ENCODE assay signal across 15 mouse cellular contexts in genomic region chr14:60686733-60687132, GRCm38 (mm10). TPM values are rescaled to one million over a fixed set of nuclear protein-coding genes. Genes with fewer than 3 reads are reported as not detected.
A peak's percentile ranks its signal among the peaks of the same experiment; 100 is the strongest.
DNase-seq lines count a peak whose midpoint lies in the region; ATAC-seq and TF ChIP-seq lines count a peak whose summit lies in the region.
"Had no signal": no experiment of that assay in that cellular context is flagged by ENCODE, and none has a peak within 500 bp of the region (broad histone marks: within the 10 kb centered on the region; RNA-seq: fewer than 3 reads in every experiment).

No protein-coding gene starts in this region.

- H3ac ChIP-seq in myocyte (ENCODE audit: control insufficient read depth, insufficient read length): no peak overlapping the region

- no peak for ATAC-seq in forebrain, postnatal 0 days
- no peak for ATAC-seq in monocyte, adult 5-6 weeks (replicated peaks; ENCODE audit: insufficient number of reproducible peaks, low FRiP score, low TSS enrichment, poor library complexity, severe bottlenecking)
- ATAC-seq: CD4-positive, CD25-positive, alpha-beta regulatory T cell, adult 4 months had no signal

- WGBS in forebrain, embryonic 10.5 days: 89% methylated on average over 11 of the region's 11 CpGs
- WGBS in forebrain, postnatal 0 days: 43% methylated on average over 11 of the region's 11 CpGs

- H3K4me3 ChIP-seq in left cerebral cortex, adult 2 months: 0 out of 2 replicates have a peak overlapping the region, but pooled peaks have one; percentile 9
- H3K4me3 ChIP-seq in forebrain, embryonic 10.5 days: no peak overlapping the region
- no peak overlapping the region for H3K4me3 ChIP-seq in forebrain, postnatal 0 days (ENCODE audit: low read depth, low read length)
- no peak overlapping the region for H3K4me3 ChIP-seq in myocyte

- H3K9me3 ChIP-seq in forebrain, embryonic 10.5 days: no peaks in the 10 kb centered on the region
- H3K9me3 ChIP-seq in forebrain, postnatal 0 days (ENCODE audit: low read length): no peaks in the 10 kb centered on the region

- no peak for TF ChIP-seq POLR2A in myocyte (IDR thresholded peaks at IDR 0.05; ENCODE audit: insufficient read length, low read depth)

- H3K27ac ChIP-seq in left cerebral cortex, adult 2 months: no peak overlapping the region
- H3K27ac ChIP-seq in forebrain, embryonic 10.5 days: peak overlapping the region; percentile 27
- 0 out of 2 replicates have a peak overlapping the region, but pooled peaks have one; percentile 9 for H3K27ac ChIP-seq in forebrain, postnatal 0 days (ENCODE audit: low read depth, low read length)
- H3K27ac ChIP-seq: liver, embryonic 14.5 days had no signal

- no peak for TF ChIP-seq CTCF in left cerebral cortex, adult 2 months (IDR thresholded peaks at IDR 0.05)
- TF ChIP-seq CTCF in forebrain, postnatal 0 days (IDR thresholded peaks at IDR 0.05; ENCODE audit: low read depth): no peak

- H3K27me3 ChIP-seq in forebrain, embryonic 10.5 days (ENCODE audit: poor library complexity, severe bottlenecking): no peaks in the 10 kb centered on the region
- H3K27me3 ChIP-seq in forebrain, postnatal 0 days (ENCODE audit: insufficient read depth, low read length): no peaks in the 10 kb centered on the region
- H3K27me3 ChIP-seq in myocyte (ENCODE audit: control insufficient read depth, insufficient read depth, insufficient read length): peaks cover 38% of the 10 kb centered on the region

- H3K4me2 ChIP-seq in forebrain, postnatal 0 days (ENCODE audit: low read depth): peak overlapping the region; percentile 27; the same call in 1 of the 2 replicates
- H3K4me2 ChIP-seq in myocyte (ENCODE audit: low read depth): peak overlapping the region; percentile 60

- peaks cover 79% of the 10 kb centered on the region for H3K4me1 ChIP-seq in forebrain, embryonic 10.5 days
- H3K4me1 ChIP-seq in forebrain, postnatal 0 days (ENCODE audit: insufficient read depth): 0 out of 2 replicates have a peak, but pooled peaks cover 7% of the 10 kb centered on the region

- no peak for DNase-seq in left cerebral cortex, adult 2 months (ENCODE audit: extremely low spot score in 1 of 2, low spot score in 2 of 2)
- DNase-seq in left cerebral cortex, postnatal 25 days (ENCODE audit: low spot score in 2 of 2): no peak
- DNase-seq in forebrain, embryonic 10.5 days (ENCODE audit: extremely low spot score, low spot score): no peak
- no peak for DNase-seq in forebrain, postnatal 0 days
- no peak for DNase-seq in layer of hippocampus, postnatal 25 days (ENCODE audit: extremely low spot score in 1 of 2, low spot score in 1 of 2)
- DNase-seq: cerebellum, adult 8-10 months; heart, adult 11 months; kidney, adult 8-10 months; left cerebral cortex, postnatal 4 days; right cerebral cortex, adult 18-20 months; thymus, postnatal 36 days had no signal

- intact Hi-C loops in left cerebral cortex, adult 2 months (cut with DNase I): loop anchor here (5.0 kb wide), 1 partner anchor 54 kb away; the partner anchor contains the start of gene Spata13
- intact Hi-C loops in left cerebral cortex, postnatal 25 days (cut with DNase I): loop anchor here (5.0 kb wide), 1 partner anchor 44 kb away; no protein-coding TSS in a partner anchor

- no peaks in the 10 kb centered on the region for H3K79me2 ChIP-seq in myocyte (ENCODE audit: control insufficient read depth, insufficient read depth)

- H3K9ac ChIP-seq in forebrain, postnatal 0 days: peak overlapping the region; percentile 14; the same call in 1 of the 2 replicates
- H3K9ac ChIP-seq: liver, embryonic 14.5 days had no signal

- H3K36me3 ChIP-seq in forebrain, embryonic 10.5 days (replicated peaks): peaks cover 44% of the 10 kb centered on the region
- no peaks in the 10 kb centered on the region for H3K36me3 ChIP-seq in forebrain, postnatal 0 days (ENCODE audit: insufficient read depth)
- H3K36me3 ChIP-seq in myocyte (ENCODE audit: control insufficient read depth, insufficient read depth): no peaks in the 10 kb centered on the region

TF ChIP-seq in myocyte, 11 proteins besides CTCF, POLR2A, EP300 and RAD21:
- no peak for TF ChIP-seq TCF12 (IDR thresholded peaks at IDR 0.05; ENCODE audit: insufficient read depth, poor library complexity, severe bottlenecking)
- TF ChIP-seq MYOD1 (IDR thresholded peaks at IDR 0.05; ENCODE audit: control insufficient read depth in 1 of 3, insufficient read length in 2 of 3, low read depth in 2 of 3): no peak
- TF ChIP-seq CEBPB (IDR thresholded peaks at IDR 0.05; ENCODE audit: insufficient read depth, poor library complexity, severe bottlenecking): no peak
- no peak for TF ChIP-seq POLR2AphosphoS2 (IDR thresholded peaks at IDR 0.05; ENCODE audit: insufficient read length, low read depth)
- no peak for TF ChIP-seq SRF (IDR thresholded peaks at IDR 0.05; ENCODE audit: control insufficient read depth, insufficient read length, low read depth)
- TF ChIP-seq MAX (IDR thresholded peaks at IDR 0.05; ENCODE audit: low read depth): no peak
- no peak for TF ChIP-seq USF1 (IDR thresholded peaks at IDR 0.05; ENCODE audit: low read depth)
- no peak for TF ChIP-seq E2F4 (IDR thresholded peaks at IDR 0.05; ENCODE audit: insufficient read depth)
- TF ChIP-seq MYOG (IDR thresholded peaks at IDR 0.05; ENCODE audit: control insufficient read depth in 1 of 3, insufficient read depth in 1 of 3, insufficient read length in 2 of 3, low read depth in 2 of 3): no peak
- TF ChIP-seq TCF3 (IDR thresholded peaks at IDR 0.05; ENCODE audit: insufficient read length, low read depth): no peak

RNA-seq across cellular contexts. Expression of gene Spata13, which starts 52.9 kb away (rescaled TPM):
- total RNA-seq in left cerebral cortex, adult 2 months (2021): 10 to 100 TPM; 15.4 to 23.7 TPM
- 10 to 100 TPM; 17.6 to 25.2 TPM for total RNA-seq in left cerebral cortex, postnatal 25 days (2021)
- polyA plus RNA-seq in forebrain, embryonic 10.5 days (2016; fragmentation: Nextera tagmentation; extraction: Ambion mirVana): 97.0 and 102 TPM in 2 replicates
- total RNA-seq in forebrain, postnatal 0 days (2014; rRNA removed): 28.1 and 43.6 TPM in 2 replicates
- polyA plus RNA-seq in forebrain, postnatal 0 days (2015; fragmentation: Nextera tagmentation; extraction: Ambion mirVana): 10.7 and 17.3 TPM in 2 replicates
- 1.2 TPM for polyA plus RNA-seq in myocyte (2012; fragmentation: generic; extraction: Trizol)
- 207 to 305 TPM (median 214 TPM) in 3 replicates for total RNA-seq in monocyte, adult 5-6 weeks (2017)
- total RNA-seq in layer of hippocampus, postnatal 25 days (2021): 10 to 100 TPM; 27.6 to 28.5 TPM
